Mouse (Mus musculus): ENCODE results near the gene Gm11077. TPM values are rescaled to one million over a fixed set of nuclear protein-coding genes. Genes with fewer than 3 reads are reported as not detected.

Gm11077 gene
- not detected for polyA plus RNA-seq (2017; shearing (Covaris generic))

DNA sequence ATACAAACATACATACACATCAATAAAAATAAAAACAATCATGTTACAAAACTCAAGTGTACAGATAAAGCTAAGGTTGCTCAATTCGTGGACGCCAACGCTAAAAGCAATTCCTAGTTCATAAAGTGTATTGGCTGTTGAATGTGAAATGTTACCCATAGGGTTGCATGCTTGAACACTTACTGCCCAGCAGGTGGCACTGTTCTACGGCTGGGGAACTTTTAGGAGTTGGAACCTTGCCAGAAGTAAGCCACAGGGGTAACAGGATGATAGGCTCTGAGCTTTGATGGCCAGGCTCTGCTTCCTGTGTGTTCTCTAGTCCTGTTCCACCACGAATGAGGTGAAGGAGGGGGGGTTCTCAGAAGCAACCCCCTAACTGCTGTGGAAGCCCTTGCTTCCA is at the start of gene Gm11077:
Gene Gm11077, plus strand, starts transcription at position 13 of the 400 bp plus-strand sequence.

Other genes starting within 250 kb of the Gm11077 start
- gene Aebp2, start 106.6 kb upstream of the Gm11077 start, polyA plus RNA-seq (2017; shearing (Covaris generic)) = 100 to 1,000 TPM in 1 of 2 experiments, 10 to 100 TPM in 1; 84.3 to 122 TPM